Mouse (Mus musculus) cerebellum, adult 11-12 months (tissue): ENCODE measurements around the gene Chaf1b.

Source experiments
- DNase-seq: peaks from one replicate; pipeline ENCODE4 v3.0.0; 2022

Gene Chaf1b

GRCm38 (mm10) chr16:93913881-93914576, 30.3 kb downstream of the Chaf1b start:
- DNase-seq, result no peak

GRCm38 (mm10) chr16:93915338-93915849, 31.7 kb downstream of the Chaf1b start:
- no peak for DNase-seq

- DNase-seq, result peak; percentile 52
These were observed 34.3 kb downstream of the Chaf1b start for GRCm38 (mm10) chr16:93917712-93918678.

GRCm38 (mm10) chr16:93918679-93919060, 35.0 kb downstream of the Chaf1b start:
- no peak for DNase-seq

GRCm38 (mm10) chr16:93919189-93919588, 35.5 kb downstream of the Chaf1b start:
- DNase-seq, result no peak

- DNase-seq, result no peak
These were observed 37.0 kb downstream of the Chaf1b start for GRCm38 (mm10) chr16:93920673-93921072.

- DNase-seq, result no peak
These were observed 39.2 kb downstream of the Chaf1b start for GRCm38 (mm10) chr16:93922835-93923389.

GRCm38 (mm10) chr16:93923788-93924187, 40.1 kb downstream of the Chaf1b start:
- no peak for DNase-seq

- no peak for DNase-seq
These were observed 42.1 kb downstream of the Chaf1b start for GRCm38 (mm10) chr16:93925684-93926247.

GRCm38 (mm10) chr16:93929370-93930032, 45.8 kb downstream of the Chaf1b start:
- DNase-seq, result no peak

GRCm38 (mm10) chr16:93932185-93933168, 48.8 kb downstream of the Chaf1b start:
- no peak for DNase-seq

- DNase-seq, result no peak
These were observed 50.9 kb downstream of the Chaf1b start for GRCm38 (mm10) chr16:93934588-93934987.

GRCm38 (mm10) chr16:93935009-93935408, 51.3 kb downstream of the Chaf1b start:
- DNase-seq, result no peak

GRCm38 (mm10) chr16:93938400-93938846, 54.7 kb downstream of the Chaf1b start:
- peak; percentile 20 for DNase-seq

GRCm38 (mm10) chr16:93939961-93940360, 56.3 kb downstream of the Chaf1b start:
- DNase-seq, result no peak

- DNase-seq, result no peak
These were observed 58.3 kb downstream of the Chaf1b start for GRCm38 (mm10) chr16:93941781-93942567.

- DNase-seq, result no peak
These were observed 59.2 kb downstream of the Chaf1b start for GRCm38 (mm10) chr16:93942796-93943502.

GRCm38 (mm10) chr16:93944301-93944700, 60.6 kb downstream of the Chaf1b start:
- no peak for DNase-seq

- DNase-seq, result no peak
These were observed 63.7 kb downstream of the Chaf1b start for GRCm38 (mm10) chr16:93947396-93947795.
